Mouse (Mus musculus): ENCODE data around the gene Rnls. TPM values are rescaled to one million over a fixed set of nuclear protein-coding genes. Genes with fewer than 3 reads are reported as not detected.

Rnls gene
- polyA plus RNA-seq, 1 experiment from 2014 or later = 5.8 TPM

DNA sequence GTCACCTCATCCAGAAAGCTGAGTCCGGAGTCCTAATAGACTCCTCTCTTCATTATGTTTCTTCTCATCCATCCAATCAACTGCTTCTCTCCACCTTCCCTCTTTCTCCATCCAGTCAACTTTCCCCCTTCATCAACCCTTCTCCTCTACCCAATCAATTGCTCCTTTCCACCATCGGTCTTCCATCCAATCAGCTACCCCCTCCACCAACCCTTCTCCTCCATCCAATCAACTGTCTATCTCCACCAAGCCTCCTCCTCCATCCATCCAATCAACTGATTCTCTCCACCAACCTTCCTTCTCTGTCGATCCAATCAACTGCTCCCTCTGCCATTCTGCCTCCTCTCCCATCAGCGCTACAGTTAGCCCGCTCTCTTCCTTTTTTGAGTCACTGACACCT, 295.5 kb downstream of the Rnls start:
- Histone ChIP-seq H3K36me3 (replicated peaks) (no peaks in the 10 kb centered on the region), H3K27me3 (replicated peaks; ENCODE audit: low read depth, poor library complexity, severe bottlenecking) (no peaks in the 10 kb centered on the region), H3K4me1 (peaks cover 26% of the 10 kb centered on the region), H3K27ac (replicated peaks) (no peak overlapping the region), H3K4me3 (no peak overlapping the region), H3K9me3 (no peaks in the 10 kb centered on the region)
- 94% methylated on average over 5 of the region's 5 CpGs for WGBS
- no peak for DNase-seq (ENCODE audit: low spot score)

- Histone ChIP-seq H3K4me1 (0 out of 2 replicates have a peak, but pooled peaks cover 8% of the 10 kb centered on the region), H3K9me3 (no peaks in the 10 kb centered on the region), H3K27me3 (replicated peaks; ENCODE audit: low read depth, poor library complexity, severe bottlenecking) (no peaks in the 10 kb centered on the region), H3K36me3 (replicated peaks) (no peaks in the 10 kb centered on the region), H3K4me3 (no peak overlapping the region), H3K27ac (replicated peaks) (no peak overlapping the region)
- DNase-seq (ENCODE audit: low spot score) = no peak
These were observed 299.5 kb downstream of the Rnls start for GRCm38 (mm10) chr19:33092575-33092974.

- H3K36me3 ChIP-seq (replicated peaks) = no peaks in the 10 kb centered on the region
- no peak overlapping the region for H3K27ac ChIP-seq (replicated peaks)
- H3K4me1 ChIP-seq = 0 out of 2 replicates have a peak, but pooled peaks cover 7% of the 10 kb centered on the region
- no peak for DNase-seq (ENCODE audit: low spot score)
- H3K9me3 ChIP-seq = no peaks in the 10 kb centered on the region
- H3K27me3 ChIP-seq (replicated peaks; ENCODE audit: low read depth, poor library complexity, severe bottlenecking) = no peaks in the 10 kb centered on the region
- no peak overlapping the region for H3K4me3 ChIP-seq
- WGBS = 46% methylated on average over 3 of the region's 3 CpGs
These were observed 300.8 kb downstream of the Rnls start for GRCm38 (mm10) chr19:33091324-33091723.

- H3K36me3 ChIP-seq (replicated peaks) = no peaks in the 10 kb centered on the region
- whole genome bisulfite sequencing = 76% methylated on average over 2 of the region's 2 CpGs
- H3K27me3 ChIP-seq (replicated peaks; ENCODE audit: low read depth, poor library complexity, severe bottlenecking) = no peaks in the 10 kb centered on the region
- H3K9me3 ChIP-seq = no peaks in the 10 kb centered on the region
- no peak overlapping the region for H3K27ac ChIP-seq (replicated peaks)
- no peak overlapping the region for H3K4me3 ChIP-seq
- H3K4me1 ChIP-seq = 0 out of 2 replicates have a peak, but pooled peaks cover 7% of the 10 kb centered on the region
- DNase-seq (ENCODE audit: low spot score) = no peak
These were observed 303.2 kb downstream of the Rnls start for GRCm38 (mm10) chr19:33088868-33089267.

DNA sequence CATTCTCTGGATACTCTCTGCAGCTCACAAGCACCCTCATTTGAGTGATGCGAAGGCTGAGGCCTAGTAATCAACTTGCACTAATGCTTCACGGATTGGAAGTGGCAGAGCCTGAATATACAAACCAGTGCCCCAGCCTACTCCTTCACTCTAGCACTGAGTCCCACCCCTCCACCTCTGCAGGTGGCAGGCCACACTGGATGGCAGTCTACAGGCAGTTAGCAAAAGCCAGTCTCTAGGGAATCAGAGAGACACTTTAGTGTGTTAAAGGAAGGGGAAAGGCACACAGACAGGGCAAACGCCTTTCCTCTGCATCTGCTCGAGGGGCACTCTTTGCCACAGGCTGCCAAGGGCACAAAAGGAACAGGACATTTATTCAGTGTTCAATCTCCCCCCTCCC, 304.1 kb downstream of the Rnls start:
- 69% methylated on average over 4 of the region's 4 CpGs for WGBS
- H3K9me3 ChIP-seq = no peaks in the 10 kb centered on the region
- H3K36me3 ChIP-seq (replicated peaks) = no peaks in the 10 kb centered on the region
- no peak overlapping the region for H3K27ac ChIP-seq (replicated peaks)
- no peaks in the 10 kb centered on the region for H3K27me3 ChIP-seq (replicated peaks; ENCODE audit: low read depth, poor library complexity, severe bottlenecking)
- 0 out of 2 replicates have a peak, but pooled peaks cover 7% of the 10 kb centered on the region for H3K4me1 ChIP-seq
- DNase-seq (ENCODE audit: low spot score) = no peak
- no peak overlapping the region for H3K4me3 ChIP-seq

Small RNAs within 50 kb of the gene (microRNA-seq; reads per million reads assigned to microRNA genes)
- gene Mir3970 = not detected

Other genes with a start within 250 kb of the Rnls start
- gene Lipo4, start 125.5 kb upstream of the Rnls start, polyA plus RNA-seq (2016; fragmentation: Nextera tagmentation; extraction: Ambion mirVana) = not detected in 2 replicates
- not detected in 2 replicates for gene Gm8978, start 233.0 kb upstream of the Rnls start, polyA plus RNA-seq (2016; fragmentation: Nextera tagmentation; extraction: Ambion mirVana)